Mouse (Mus musculus): ENCODE measurements at regions not wholly inside any gene's neighbourhood (a gene's known extent, or its start where the extent isn't known, plus 50 kb on each side); places are given as distances from the start of the nearest gene placed in this dataset.

DNA sequence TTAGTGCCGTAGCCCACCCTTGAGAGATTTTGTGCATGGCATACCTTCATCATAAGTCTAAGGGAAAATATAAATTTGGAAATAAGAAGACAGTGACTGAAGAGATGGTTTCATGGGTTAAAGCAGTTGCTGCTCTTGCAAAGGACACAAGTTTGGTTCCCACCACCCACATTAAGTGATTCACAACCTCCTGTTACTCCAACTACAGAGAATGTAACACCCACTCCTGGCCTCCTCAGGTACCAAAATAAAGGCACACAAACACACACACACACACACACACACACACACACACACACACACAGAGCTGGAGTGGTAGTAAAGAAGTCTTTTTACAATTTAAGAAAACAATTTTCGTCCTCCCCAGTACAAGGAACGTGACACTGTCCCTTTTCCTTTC is 421.4 kb downstream of the Dad1 start:
- no peak for TF ChIP-seq CTCF (IDR thresholded peaks at IDR 0.05; ENCODE audit: low read depth)
- H3K27me3 ChIP-seq (ENCODE audit: insufficient read depth, low read length): no peaks in the 10 kb centered on the region
- H3K27ac ChIP-seq: no peak overlapping the region
- ATAC-seq (replicated peaks; ENCODE audit: low FRiP score, low read depth): no peak
- H3K9ac ChIP-seq (ENCODE audit: low read depth, low read length): no peak overlapping the region
- no peak for DNase-seq (ENCODE audit: low spot score)
- H3K4me3 ChIP-seq (replicated peaks; ENCODE audit: low read depth, low read length): no peak overlapping the region
- no peaks in the 10 kb centered on the region for H3K9me3 ChIP-seq (replicated peaks; ENCODE audit: low read length)
- H3K4me2 ChIP-seq (ENCODE audit: low read length): no peak overlapping the region
- H3K36me3 ChIP-seq (ENCODE audit: insufficient read depth, low read length): no peaks in the 10 kb centered on the region
- no peaks in the 10 kb centered on the region for H3K4me1 ChIP-seq (replicated peaks; ENCODE audit: insufficient read depth, low read length)
- 46% methylated on average over 3 of the region's 3 CpGs for WGBS

DNA sequence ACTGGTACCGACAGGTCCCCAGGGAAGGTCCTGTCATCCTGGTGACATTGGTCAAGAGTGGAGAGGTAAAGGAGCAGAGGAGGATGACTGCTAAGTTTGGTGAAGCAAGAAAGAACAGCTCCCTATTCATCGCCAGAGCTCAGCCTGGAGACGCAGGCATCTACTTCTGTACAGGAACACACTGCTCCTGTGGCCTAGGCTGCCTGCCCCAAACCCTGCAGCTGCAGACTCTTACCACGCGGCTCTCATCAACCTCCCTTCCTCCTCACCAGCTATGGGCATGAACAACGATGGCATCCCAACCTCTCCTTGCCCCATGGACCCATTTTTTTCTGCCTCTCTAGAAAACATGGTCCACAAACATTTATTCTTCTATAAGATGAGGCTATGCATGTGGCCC is 422.3 kb downstream of the Dad1 start:
- no peak for ATAC-seq (replicated peaks; ENCODE audit: low FRiP score, low read depth)
- Histone ChIP-seq H3K27ac (no peak overlapping the region), H3K4me1 (replicated peaks; ENCODE audit: insufficient read depth, low read length) (no peaks in the 10 kb centered on the region), H3K27me3 (ENCODE audit: insufficient read depth, low read length) (no peaks in the 10 kb centered on the region), H3K4me3 (replicated peaks; ENCODE audit: low read depth, low read length) (no peak overlapping the region), H3K9me3 (replicated peaks; ENCODE audit: low read length) (no peaks in the 10 kb centered on the region), H3K36me3 (ENCODE audit: insufficient read depth, low read length) (no peaks in the 10 kb centered on the region), H3K9ac (ENCODE audit: low read depth, low read length) (no peak overlapping the region), H3K4me2 (ENCODE audit: low read length) (no peak overlapping the region)
- no peak for TF ChIP-seq CTCF (IDR thresholded peaks at IDR 0.05; ENCODE audit: low read depth)
- 89% methylated on average over 6 of the region's 6 CpGs for WGBS
- no peak for DNase-seq (ENCODE audit: low spot score)

DNA sequence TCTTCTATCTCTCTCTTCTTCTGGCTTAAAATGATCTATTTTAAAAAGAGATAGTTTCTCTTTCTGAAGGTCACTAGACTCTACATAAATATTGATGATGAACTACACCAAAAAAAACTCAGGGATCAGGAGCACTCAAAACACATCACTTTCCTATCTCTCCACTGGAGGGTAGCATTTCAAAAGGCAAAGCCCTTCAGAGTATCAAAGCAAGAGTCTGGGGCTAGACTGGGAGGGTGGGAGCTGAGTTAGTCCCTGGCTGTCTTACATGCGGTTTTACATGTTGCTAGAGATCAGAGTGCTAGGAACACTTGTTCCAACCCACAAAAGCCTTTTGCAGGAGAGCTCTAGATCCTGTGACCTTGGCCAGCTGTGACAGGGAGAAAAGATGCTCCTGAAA is 423.2 kb downstream of the Dad1 start:
- 0 out of 2 replicates have a peak, but pooled peaks have one; percentile 22 for TF ChIP-seq CTCF (IDR thresholded peaks at IDR 0.05; ENCODE audit: low read depth)
- Histone ChIP-seq H3K36me3 (ENCODE audit: insufficient read depth, low read length) (no peaks in the 10 kb centered on the region), H3K27me3 (ENCODE audit: insufficient read depth, low read length) (no peaks in the 10 kb centered on the region), H3K4me1 (replicated peaks; ENCODE audit: insufficient read depth, low read length) (no peaks in the 10 kb centered on the region), H3K27ac (no peak overlapping the region), H3K9me3 (replicated peaks; ENCODE audit: low read length) (no peaks in the 10 kb centered on the region), H3K4me2 (ENCODE audit: low read length) (no peak overlapping the region), H3K4me3 (replicated peaks; ENCODE audit: low read depth, low read length) (no peak overlapping the region), H3K9ac (ENCODE audit: low read depth, low read length) (no peak overlapping the region)
- WGBS: 44% methylated on average over 1 of the region's 1 CpGs
- ATAC-seq (replicated peaks; ENCODE audit: low FRiP score, low read depth) (no peak), DNase-seq (ENCODE audit: low spot score) (no peak)

DNA sequence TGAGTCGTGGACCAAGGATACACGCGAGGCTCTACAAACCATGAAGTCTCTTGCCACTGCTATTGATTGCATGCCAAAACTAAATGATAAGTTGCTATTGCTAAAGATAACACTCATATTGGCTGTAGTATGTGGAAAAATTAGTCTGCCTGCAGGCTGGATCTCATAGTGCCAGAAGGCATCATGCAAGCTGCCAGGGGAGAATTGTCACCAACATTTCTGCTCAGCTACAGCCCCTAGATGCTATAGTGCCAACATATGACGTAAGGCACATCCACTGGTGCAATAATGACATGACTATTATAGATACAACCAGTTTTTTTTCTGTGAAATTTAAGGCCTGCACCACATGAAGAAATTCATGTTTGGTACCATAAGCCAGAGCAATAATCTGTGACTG is 427.1 kb downstream of the Dad1 start:
- Histone ChIP-seq H3K9ac (ENCODE audit: low read depth, low read length) (no peak overlapping the region), H3K4me1 (replicated peaks; ENCODE audit: insufficient read depth, low read length) (no peaks in the 10 kb centered on the region), H3K4me3 (replicated peaks; ENCODE audit: low read depth, low read length) (no peak overlapping the region), H3K4me2 (ENCODE audit: low read length) (no peak overlapping the region), H3K36me3 (ENCODE audit: insufficient read depth, low read length) (no peaks in the 10 kb centered on the region), H3K27me3 (ENCODE audit: insufficient read depth, low read length) (no peaks in the 10 kb centered on the region), H3K9me3 (replicated peaks; ENCODE audit: low read length) (no peaks in the 10 kb centered on the region), H3K27ac (no peak overlapping the region)
- no peak for ATAC-seq (replicated peaks; ENCODE audit: low FRiP score, low read depth)
- TF ChIP-seq CTCF (IDR thresholded peaks at IDR 0.05; ENCODE audit: low read depth): no peak
- DNase-seq (ENCODE audit: low spot score): no peak
- 93% methylated on average over 4 of the region's 4 CpGs for WGBS

DNA sequence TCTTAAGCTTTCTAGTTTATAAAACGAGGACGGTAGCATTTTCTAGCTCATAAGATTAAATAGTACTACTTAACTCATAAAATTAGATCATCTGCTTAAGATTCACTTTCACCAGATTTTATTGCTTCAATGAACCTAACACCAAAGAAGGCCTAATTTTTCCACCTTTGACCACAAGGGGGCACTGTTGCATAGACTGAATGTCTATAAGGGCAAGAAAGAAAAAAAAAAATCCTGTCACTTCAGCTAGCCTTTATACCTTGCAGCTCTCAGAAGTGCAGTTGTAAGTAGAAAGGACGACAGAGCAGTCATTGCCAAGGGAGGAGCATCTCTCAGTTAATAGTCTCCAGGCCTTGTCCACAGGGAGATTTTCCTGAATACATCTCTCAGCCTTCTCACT is 447.7 kb downstream of the Dad1 start:
- TF ChIP-seq CTCF (IDR thresholded peaks at IDR 0.05; ENCODE audit: low read depth): peak; percentile 84
- H3K4me1 ChIP-seq (replicated peaks; ENCODE audit: insufficient read depth, low read length): no peaks in the 10 kb centered on the region
- no peak overlapping the region for H3K4me2 ChIP-seq (ENCODE audit: low read length)
- DNase-seq (ENCODE audit: low spot score) (peak; percentile 81), ATAC-seq (replicated peaks; ENCODE audit: low FRiP score, low read depth) (no peak)
- WGBS: 7% methylated on average over 3 of the region's 3 CpGs
- no peaks in the 10 kb centered on the region for H3K9me3 ChIP-seq (replicated peaks; ENCODE audit: low read length)
- no peak overlapping the region for H3K9ac ChIP-seq (ENCODE audit: low read depth, low read length)
- H3K4me3 ChIP-seq (replicated peaks; ENCODE audit: low read depth, low read length): no peak overlapping the region
- no peak overlapping the region for H3K27ac ChIP-seq
- H3K36me3 ChIP-seq (ENCODE audit: insufficient read depth, low read length): no peaks in the 10 kb centered on the region
- H3K27me3 ChIP-seq (ENCODE audit: insufficient read depth, low read length): no peaks in the 10 kb centered on the region

DNA sequence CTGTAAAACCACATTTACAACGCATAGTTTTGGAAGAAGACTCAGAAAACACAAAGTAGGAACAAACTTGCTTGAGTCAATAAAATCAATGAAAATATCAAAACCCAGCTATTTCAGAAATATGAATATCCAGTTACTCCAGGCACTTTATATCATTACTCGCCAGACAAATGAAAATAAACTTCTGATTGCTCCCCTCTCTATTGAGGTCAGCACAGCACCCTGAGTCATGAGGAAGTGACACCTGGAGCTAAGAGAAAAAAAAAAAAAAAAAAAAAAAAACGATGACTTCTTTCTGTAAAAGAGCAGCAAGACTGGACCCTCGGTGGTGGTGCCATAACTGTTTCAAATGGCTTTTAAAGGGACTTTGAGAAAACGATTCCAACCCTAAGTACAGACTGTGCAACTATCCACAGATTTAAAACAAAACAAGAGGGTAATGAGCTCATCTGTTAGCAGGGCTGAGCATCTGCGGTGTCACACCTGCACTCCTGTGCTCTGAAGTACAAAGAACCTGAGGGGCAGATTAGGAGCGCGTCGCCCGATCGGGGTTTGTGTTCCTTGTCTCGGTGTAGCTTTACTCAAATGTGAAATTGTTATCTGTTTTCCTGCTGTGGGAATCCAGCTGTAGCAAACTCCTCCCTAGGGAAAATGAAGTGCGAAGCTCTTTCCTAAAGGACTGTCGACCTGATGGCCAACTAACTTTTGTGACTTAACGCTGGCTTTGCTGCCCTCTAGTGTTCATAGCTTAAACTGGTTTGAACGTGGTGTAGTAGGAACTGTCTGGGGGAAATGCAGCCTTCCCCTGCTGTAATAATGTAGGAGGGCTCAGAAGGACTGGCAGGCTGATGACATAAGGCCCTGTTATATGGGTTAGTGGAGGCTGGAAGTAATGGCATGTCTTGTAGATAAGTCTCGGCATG is 449.9 kb downstream of the Dad1 start:
- ATAC-seq (replicated peaks; ENCODE audit: low FRiP score, low read depth): peak; percentile 40; the same call in 1 of the 2 replicates
- no peak overlapping the region for H3K4me3 ChIP-seq (replicated peaks; ENCODE audit: low read depth, low read length)
- WGBS: 20% methylated on average over 17 of the region's 17 CpGs

More for the DNA sequence above, 449.9 kb downstream of the Dad1 start:
- Histone ChIP-seq H3K9me3 (replicated peaks; ENCODE audit: low read length) (no peaks in the 10 kb centered on the region), H3K4me1 (replicated peaks; ENCODE audit: insufficient read depth, low read length) (no peaks in the 10 kb centered on the region), H3K27ac (no peak overlapping the region), H3K36me3 (ENCODE audit: insufficient read depth, low read length) (no peaks in the 10 kb centered on the region), H3K9ac (ENCODE audit: low read depth, low read length) (no peak overlapping the region), H3K27me3 (ENCODE audit: insufficient read depth, low read length) (no peaks in the 10 kb centered on the region), H3K4me2 (ENCODE audit: low read length) (peak overlapping the region; percentile 9)
- peak; percentile 92 for DNase-seq (ENCODE audit: low spot score)
- peak; percentile 88 for TF ChIP-seq CTCF (IDR thresholded peaks at IDR 0.05; ENCODE audit: low read depth)

All from kidney, postnatal 0 days (tissue).